Mouse (Mus musculus): ENCODE results near the gene Naga. TPM values are rescaled to one million over a fixed set of nuclear protein-coding genes. Genes with fewer than 3 reads are reported as not detected.

The Naga gene
- polyA plus RNA-seq, 1 experiment from 2014 or later, result 79.6 TPM

Other genes starting within 250 kb of the Naga start
- 15.5 and 15.8 TPM in 2 replicates for gene Ccdc134, start 211.0 kb downstream of the Naga start, polyA plus RNA-seq (2015; fragmentation: Nextera tagmentation; extraction: Ambion mirVana)
- 152 and 167 TPM in 2 replicates for gene Srebf2, start 191.7 kb downstream of the Naga start, polyA plus RNA-seq (2015; fragmentation: Nextera tagmentation; extraction: Ambion mirVana)
- 0.19 TPM in 2 replicates for gene Shisa8, start 126.1 kb downstream of the Naga start, polyA plus RNA-seq (2015; fragmentation: Nextera tagmentation; extraction: Ambion mirVana)
- 0.06 and 0.13 TPM in 2 replicates for gene Tnfrsf13c, start 114.6 kb downstream of the Naga start, polyA plus RNA-seq (2015; fragmentation: Nextera tagmentation; extraction: Ambion mirVana)
- 51.0 and 57.6 TPM in 2 replicates for gene Cenpm, start 94.2 kb downstream of the Naga start, polyA plus RNA-seq (2015; fragmentation: Nextera tagmentation; extraction: Ambion mirVana)
- 0.08 TPM in 1 of 2 replicates, not detected in the other for gene 1500009C09Rik, start 86.5 kb downstream of the Naga start, polyA plus RNA-seq (2015; fragmentation: Nextera tagmentation; extraction: Ambion mirVana)
- gene Sept3, start 64.0 kb downstream of the Naga start, polyA plus RNA-seq (2015; fragmentation: Nextera tagmentation; extraction: Ambion mirVana), result 10.2 and 12.4 TPM in 2 replicates
- 0.12 and 0.15 TPM in 2 replicates for gene Wbp2nl, start 40.0 kb downstream of the Naga start, polyA plus RNA-seq (2015; fragmentation: Nextera tagmentation; extraction: Ambion mirVana)
- 14.9 and 18.4 TPM in 2 replicates for gene Pheta2, start within 50 bp of the Naga start, polyA plus RNA-seq (2015; fragmentation: Nextera tagmentation; extraction: Ambion mirVana)
- gene Smdt1, start within 50 bp of the Naga start, polyA plus RNA-seq (2015; fragmentation: Nextera tagmentation; extraction: Ambion mirVana), result 288 and 301 TPM in 2 replicates
- gene Ndufa6, start 15.4 kb upstream of the Naga start, polyA plus RNA-seq (2015; fragmentation: Nextera tagmentation; extraction: Ambion mirVana), result 403 and 420 TPM in 2 replicates
- gene Cyp2d22, start 41.3 kb upstream of the Naga start, polyA plus RNA-seq (2015; fragmentation: Nextera tagmentation; extraction: Ambion mirVana), result 12.1 and 14.3 TPM in 2 replicates
- gene Cyp2d11, start 55.1 kb upstream of the Naga start, polyA plus RNA-seq (2015; fragmentation: Nextera tagmentation; extraction: Ambion mirVana), result not detected in 2 replicates
- gene Cyp2d10, start 68.3 kb upstream of the Naga start, polyA plus RNA-seq (2015; fragmentation: Nextera tagmentation; extraction: Ambion mirVana), result 2.1 and 3.4 TPM in 2 replicates
- gene Cyp2d9, start 94.5 kb upstream of the Naga start, polyA plus RNA-seq (2015; fragmentation: Nextera tagmentation; extraction: Ambion mirVana), result 0.60 TPM in 1 of 2 replicates, not detected in the other
- gene Cyp2d12, start 216.1 kb upstream of the Naga start, polyA plus RNA-seq (2015; fragmentation: Nextera tagmentation; extraction: Ambion mirVana), result not detected in 2 replicates

Measured in stomach, embryonic 15.5 days (tissue).